Mouse (Mus musculus): ENCODE results near the gene Stk32c. TPM values are rescaled to one million over a fixed set of nuclear protein-coding genes. Genes with fewer than 3 reads are reported as not detected.

Stk32c gene
- polyA plus RNA-seq, 1 experiment from 2014 or later: 0.15 TPM

DNA sequence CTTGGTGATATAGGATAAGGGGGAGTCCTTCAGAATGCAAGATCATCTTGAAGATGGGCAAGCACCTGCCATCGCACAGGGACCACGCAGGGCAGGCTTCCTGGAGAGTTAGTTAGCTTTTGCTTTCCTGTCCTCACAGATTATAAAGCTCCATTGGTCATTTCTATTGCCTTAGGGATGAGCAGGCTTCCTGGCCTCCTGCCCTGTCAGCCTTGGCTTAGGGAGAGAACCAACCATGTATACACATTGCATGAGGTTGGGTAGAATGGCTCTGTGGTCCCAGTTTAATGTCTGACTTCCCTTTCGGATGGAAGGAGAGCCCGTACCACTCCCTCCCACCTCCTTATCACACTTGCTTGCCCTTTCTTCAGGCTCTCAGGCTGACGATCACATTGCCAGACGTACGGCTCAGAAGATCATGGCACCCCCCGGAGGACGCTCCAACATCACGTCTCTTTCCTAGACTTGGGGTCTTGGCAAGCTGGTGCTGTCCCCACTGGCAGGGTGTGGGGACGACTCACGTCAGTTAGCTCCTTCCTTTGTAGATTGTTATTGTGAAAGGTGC is 112.5 kb downstream of the Stk32c start:
- no peaks in the 10 kb centered on the region for H3K4me1 ChIP-seq (ENCODE audit: control insufficient read depth, insufficient read depth, low read length)
- no peaks in the 10 kb centered on the region for H3K9me3 ChIP-seq (ENCODE audit: control insufficient read depth, low read length)
- H3K27me3 ChIP-seq (replicated peaks; ENCODE audit: control insufficient read depth, insufficient read depth, low read length): no peaks in the 10 kb centered on the region
- WGBS: 70% methylated on average over 12 of the region's 12 CpGs
- no peaks in the 10 kb centered on the region for H3K36me3 ChIP-seq (ENCODE audit: control insufficient read depth, insufficient read depth, low read length)
- no peak overlapping the region for H3K9ac ChIP-seq (ENCODE audit: low read depth, low read length)
- no peak for ATAC-seq
- H3K4me2 ChIP-seq (ENCODE audit: low read depth, low read length): no peak overlapping the region
- no peak overlapping the region for H3K4me3 ChIP-seq (ENCODE audit: low read length)
- H3K27ac ChIP-seq (ENCODE audit: low read length): no peak overlapping the region

DNA sequence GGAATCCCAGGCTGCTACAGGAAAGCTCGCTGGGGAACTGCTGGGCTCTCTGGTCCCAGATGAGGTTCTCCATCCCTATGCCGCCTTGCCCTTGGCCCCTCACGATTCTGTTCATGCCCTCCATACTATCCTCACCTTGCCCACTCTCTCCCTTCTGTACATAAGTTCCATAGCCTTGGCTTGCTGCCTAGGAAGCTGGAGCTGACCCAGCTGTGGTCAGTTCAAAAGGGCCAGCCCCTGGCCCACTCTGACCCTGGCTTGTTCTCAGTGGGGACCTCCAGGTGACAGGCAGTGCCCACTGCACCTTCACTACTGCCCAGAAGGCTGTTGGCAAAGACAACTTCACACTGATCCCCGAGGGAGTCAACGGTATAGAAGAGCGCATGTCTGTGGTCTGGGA is 116.7 kb downstream of the Stk32c start:
- Histone ChIP-seq H3K9ac (ENCODE audit: low read depth, low read length) (no peak overlapping the region), H3K4me1 (ENCODE audit: control insufficient read depth, insufficient read depth, low read length) (no peaks in the 10 kb centered on the region), H3K27ac (ENCODE audit: low read length) (no peak overlapping the region), H3K27me3 (replicated peaks; ENCODE audit: control insufficient read depth, insufficient read depth, low read length) (no peaks in the 10 kb centered on the region), H3K4me3 (ENCODE audit: low read length) (no peak overlapping the region), H3K4me2 (ENCODE audit: low read depth, low read length) (no peak overlapping the region), H3K36me3 (ENCODE audit: control insufficient read depth, insufficient read depth, low read length) (no peaks in the 10 kb centered on the region), H3K9me3 (ENCODE audit: control insufficient read depth, low read length) (no peaks in the 10 kb centered on the region)
- no peak for ATAC-seq
- WGBS: 83% methylated on average over 6 of the region's 6 CpGs

GRCm38 (mm10) chr7:139095282-139095681 is 117.8 kb downstream of the Stk32c start:
- Histone ChIP-seq H3K36me3 (ENCODE audit: control insufficient read depth, insufficient read depth, low read length) (no peaks in the 10 kb centered on the region), H3K4me1 (ENCODE audit: control insufficient read depth, insufficient read depth, low read length) (no peaks in the 10 kb centered on the region), H3K27ac (ENCODE audit: low read length) (no peak overlapping the region), H3K9ac (ENCODE audit: low read depth, low read length) (no peak overlapping the region), H3K4me2 (ENCODE audit: low read depth, low read length) (no peak overlapping the region), H3K27me3 (replicated peaks; ENCODE audit: control insufficient read depth, insufficient read depth, low read length) (no peaks in the 10 kb centered on the region), H3K9me3 (ENCODE audit: control insufficient read depth, low read length) (no peaks in the 10 kb centered on the region), H3K4me3 (ENCODE audit: low read length) (no peak overlapping the region)
- no peak for ATAC-seq
- WGBS: 82% methylated on average over 7 of the region's 7 CpGs

GRCm38 (mm10) chr7:139094761-139095160 is 118.3 kb downstream of the Stk32c start:
- H3K27ac ChIP-seq (ENCODE audit: low read length): no peak overlapping the region
- H3K4me3 ChIP-seq (ENCODE audit: low read length): no peak overlapping the region
- no peak overlapping the region for H3K9ac ChIP-seq (ENCODE audit: low read depth, low read length)
- no peaks in the 10 kb centered on the region for H3K36me3 ChIP-seq (ENCODE audit: control insufficient read depth, insufficient read depth, low read length)
- no peaks in the 10 kb centered on the region for H3K27me3 ChIP-seq (replicated peaks; ENCODE audit: control insufficient read depth, insufficient read depth, low read length)
- no peak overlapping the region for H3K4me2 ChIP-seq (ENCODE audit: low read depth, low read length)
- ATAC-seq: no peak
- WGBS: 85% methylated on average over 6 of the region's 6 CpGs
- H3K4me1 ChIP-seq (ENCODE audit: control insufficient read depth, insufficient read depth, low read length): no peaks in the 10 kb centered on the region
- no peaks in the 10 kb centered on the region for H3K9me3 ChIP-seq (ENCODE audit: control insufficient read depth, low read length)

DNA sequence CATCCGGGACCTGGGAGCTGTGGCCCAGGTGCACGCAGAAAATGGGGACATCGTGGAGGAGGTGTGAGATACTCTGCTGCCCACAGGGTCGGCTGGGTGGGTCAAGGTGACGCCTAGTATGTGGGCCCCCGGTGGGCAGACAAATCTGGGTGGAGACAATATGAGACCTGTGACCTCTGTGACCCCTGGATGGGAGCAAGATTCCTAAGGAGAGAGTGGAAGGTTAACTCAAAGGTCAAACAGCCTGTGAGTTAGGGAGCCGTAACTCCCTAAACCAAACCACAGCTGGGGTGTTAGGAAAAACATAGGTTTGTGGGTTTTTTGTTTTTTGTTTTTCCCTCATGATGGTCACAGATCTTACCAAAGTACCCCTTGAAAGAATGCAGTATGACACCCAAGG is 119.3 kb downstream of the Stk32c start:
- Histone ChIP-seq H3K4me2 (ENCODE audit: low read depth, low read length) (no peak overlapping the region), H3K27ac (ENCODE audit: low read length) (no peak overlapping the region)
- WGBS: 73% methylated on average over 7 of the region's 7 CpGs

DNA sequence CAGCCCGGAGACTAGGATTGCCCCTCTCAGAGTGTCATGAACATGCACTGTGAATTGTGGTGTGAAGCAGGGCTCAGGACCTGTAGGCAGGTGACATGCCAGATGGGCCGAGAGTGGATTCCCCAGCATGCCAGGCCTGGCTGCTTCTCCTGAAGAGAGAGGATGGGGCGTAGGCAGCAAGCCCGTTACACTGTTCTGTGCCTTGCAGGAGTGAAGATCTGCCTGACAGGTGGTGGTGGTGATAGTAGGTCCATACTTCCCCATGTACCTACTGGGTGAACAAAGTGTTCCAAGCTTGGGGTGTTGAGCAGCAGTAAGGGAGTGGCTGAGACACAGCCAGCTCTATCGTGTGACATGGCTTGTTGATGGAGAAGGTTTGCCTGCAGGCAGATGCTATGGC is 120.0 kb downstream of the Stk32c start:
- 77% methylated on average over 5 of the region's 5 CpGs for WGBS
- no peaks in the 10 kb centered on the region for H3K36me3 ChIP-seq (ENCODE audit: control insufficient read depth, insufficient read depth, low read length)
- no peaks in the 10 kb centered on the region for H3K4me1 ChIP-seq (ENCODE audit: control insufficient read depth, insufficient read depth, low read length)
- no peak overlapping the region for H3K27ac ChIP-seq (ENCODE audit: low read length)
- no peak overlapping the region for H3K4me2 ChIP-seq (ENCODE audit: low read depth, low read length)
- H3K27me3 ChIP-seq (replicated peaks; ENCODE audit: control insufficient read depth, insufficient read depth, low read length): no peaks in the 10 kb centered on the region
- H3K4me3 ChIP-seq (ENCODE audit: low read length): no peak overlapping the region
- ATAC-seq: no peak
- no peak overlapping the region for H3K9ac ChIP-seq (ENCODE audit: low read depth, low read length)
- no peaks in the 10 kb centered on the region for H3K9me3 ChIP-seq (ENCODE audit: control insufficient read depth, low read length)

More for the DNA sequence above, 119.3 kb downstream of the Stk32c start:
- H3K9me3 ChIP-seq (ENCODE audit: control insufficient read depth, low read length): no peaks in the 10 kb centered on the region
- H3K4me3 ChIP-seq (ENCODE audit: low read length): no peak overlapping the region
- no peaks in the 10 kb centered on the region for H3K27me3 ChIP-seq (replicated peaks; ENCODE audit: control insufficient read depth, insufficient read depth, low read length)
- H3K9ac ChIP-seq (ENCODE audit: low read depth, low read length): no peak overlapping the region
- no peak for ATAC-seq
- H3K4me1 ChIP-seq (ENCODE audit: control insufficient read depth, insufficient read depth, low read length): no peaks in the 10 kb centered on the region
- H3K36me3 ChIP-seq (ENCODE audit: control insufficient read depth, insufficient read depth, low read length): no peaks in the 10 kb centered on the region

DNA sequence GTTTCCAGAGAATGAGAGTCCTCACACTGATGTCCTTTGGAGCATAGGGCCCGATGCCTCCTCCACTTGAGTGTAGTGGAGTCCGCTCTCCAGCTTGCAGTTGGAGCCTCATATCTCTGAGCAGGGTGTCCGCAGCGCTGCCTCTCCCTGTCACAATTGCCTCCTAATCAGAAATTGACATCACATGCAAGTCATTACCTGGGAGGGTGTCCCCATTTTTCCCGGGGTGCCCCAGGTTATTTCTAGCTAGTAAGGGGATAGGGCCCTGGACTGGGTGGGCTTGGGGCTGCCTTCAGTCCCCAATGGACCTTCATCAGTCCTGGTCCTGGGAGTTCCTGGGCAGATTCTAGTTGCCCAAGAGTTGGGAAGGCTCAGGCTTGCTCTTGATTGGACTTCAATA is 120.4 kb downstream of the Stk32c start:
- no peak overlapping the region for H3K9ac ChIP-seq (ENCODE audit: low read depth, low read length)
- no peaks in the 10 kb centered on the region for H3K36me3 ChIP-seq (ENCODE audit: control insufficient read depth, insufficient read depth, low read length)
- H3K4me3 ChIP-seq (ENCODE audit: low read length): no peak overlapping the region
- no peaks in the 10 kb centered on the region for H3K9me3 ChIP-seq (ENCODE audit: control insufficient read depth, low read length)
- ATAC-seq: no peak
- H3K4me2 ChIP-seq (ENCODE audit: low read depth, low read length): no peak overlapping the region
- H3K27me3 ChIP-seq (replicated peaks; ENCODE audit: control insufficient read depth, insufficient read depth, low read length): no peaks in the 10 kb centered on the region
- H3K27ac ChIP-seq (ENCODE audit: low read length): no peak overlapping the region
- H3K4me1 ChIP-seq (ENCODE audit: control insufficient read depth, insufficient read depth, low read length): no peaks in the 10 kb centered on the region
- 86% methylated on average over 5 of the region's 5 CpGs for WGBS

- H3K27ac ChIP-seq (ENCODE audit: low read length): no peak overlapping the region
- no peak for ATAC-seq
- 89% methylated on average over 9 of the region's 9 CpGs for WGBS
- peaks cover 6% of the 10 kb centered on the region; the same call in 1 of the 2 replicates for H3K27me3 ChIP-seq (replicated peaks; ENCODE audit: control insufficient read depth, insufficient read depth, low read length)
- H3K4me2 ChIP-seq (ENCODE audit: low read depth, low read length): no peak overlapping the region
- H3K36me3 ChIP-seq (ENCODE audit: control insufficient read depth, insufficient read depth, low read length): no peaks in the 10 kb centered on the region
- no peak overlapping the region for H3K4me3 ChIP-seq (ENCODE audit: low read length)
- H3K9ac ChIP-seq (ENCODE audit: low read depth, low read length): no peak overlapping the region
- no peaks in the 10 kb centered on the region for H3K4me1 ChIP-seq (ENCODE audit: control insufficient read depth, insufficient read depth, low read length)
- no peaks in the 10 kb centered on the region for H3K9me3 ChIP-seq (ENCODE audit: control insufficient read depth, low read length)
Measured at GRCm38 (mm10) chr7:139091681-139092080, 121.4 kb downstream of the Stk32c start.

GRCm38 (mm10) chr7:139089892-139090874 is 122.9 kb downstream of the Stk32c start:
- Histone ChIP-seq H3K36me3 (ENCODE audit: control insufficient read depth, insufficient read depth, low read length) (no peaks in the 10 kb centered on the region), H3K4me1 (ENCODE audit: control insufficient read depth, insufficient read depth, low read length) (0 out of 2 replicates have a peak, but pooled peaks cover 2% of the 10 kb centered on the region), H3K27ac (ENCODE audit: low read length) (no peak overlapping the region), H3K4me3 (ENCODE audit: low read length) (no peak overlapping the region), H3K9me3 (ENCODE audit: control insufficient read depth, low read length) (no peaks in the 10 kb centered on the region), H3K9ac (ENCODE audit: low read depth, low read length) (no peak overlapping the region), H3K27me3 (replicated peaks; ENCODE audit: control insufficient read depth, insufficient read depth, low read length) (peaks cover 19% of the 10 kb centered on the region), H3K4me2 (ENCODE audit: low read depth, low read length) (no peak overlapping the region)
- ATAC-seq: no peak
- 82% methylated on average over 12 of the region's 12 CpGs for WGBS
